Mouse (Mus musculus) fat pad, adult 2 months (tissue): ENCODE results near the gene Parl.

ENCODE experiments used
- DNase-seq: peaks from one replicate; pipeline ENCODE4 v3.0.0-alpha.2; 2011; ENCODE audit warnings: low read depth, low spot score; ENCODE audit errors: extremely low read depth

The Parl gene

DNA sequence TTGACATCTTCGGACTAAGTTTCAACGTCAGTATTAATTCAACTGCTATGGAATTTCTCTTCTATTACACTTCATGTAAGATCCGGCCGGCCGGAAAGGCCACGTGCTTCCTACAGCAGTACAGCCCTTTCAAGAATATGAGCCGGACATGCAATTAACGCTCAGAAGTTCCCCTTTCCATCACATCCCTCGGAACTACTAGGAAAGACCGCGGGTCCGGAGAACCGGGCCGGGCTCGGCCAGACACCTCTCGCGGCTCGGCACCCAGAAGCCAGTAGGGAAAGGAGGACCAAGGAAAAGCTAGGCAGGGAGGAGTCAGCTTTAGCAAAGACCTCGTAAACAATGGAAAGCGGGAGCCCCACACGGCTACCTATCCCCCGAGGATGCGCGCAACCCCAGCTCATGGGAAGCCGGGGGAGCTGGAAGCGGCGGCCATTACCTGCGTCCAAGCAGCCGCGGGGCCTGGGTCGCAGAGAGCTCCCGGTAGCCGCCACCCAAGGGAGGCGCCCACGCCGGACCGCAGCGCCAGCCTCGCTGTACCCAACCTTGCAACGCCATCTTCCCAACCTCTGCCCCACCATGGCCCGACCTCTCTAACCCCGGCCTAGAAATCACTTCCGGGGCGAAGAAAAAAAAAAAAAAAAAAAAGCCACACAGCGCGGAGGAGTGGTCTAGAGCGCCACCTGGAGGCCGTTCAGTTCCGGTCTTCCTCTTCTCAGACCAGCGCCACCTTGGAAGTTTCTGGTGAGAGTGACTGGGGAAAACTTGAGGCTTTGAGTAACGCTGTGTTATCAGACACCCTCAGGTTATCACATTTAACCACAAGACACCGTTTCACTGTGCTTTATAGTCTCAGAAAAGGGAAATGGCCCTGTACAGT is at the start of gene Parl:
Gene Parl, minus strand, starts transcription at position 618 of the 880 bp plus-strand sequence.
- DNase-seq: peak; percentile 18

DNA sequence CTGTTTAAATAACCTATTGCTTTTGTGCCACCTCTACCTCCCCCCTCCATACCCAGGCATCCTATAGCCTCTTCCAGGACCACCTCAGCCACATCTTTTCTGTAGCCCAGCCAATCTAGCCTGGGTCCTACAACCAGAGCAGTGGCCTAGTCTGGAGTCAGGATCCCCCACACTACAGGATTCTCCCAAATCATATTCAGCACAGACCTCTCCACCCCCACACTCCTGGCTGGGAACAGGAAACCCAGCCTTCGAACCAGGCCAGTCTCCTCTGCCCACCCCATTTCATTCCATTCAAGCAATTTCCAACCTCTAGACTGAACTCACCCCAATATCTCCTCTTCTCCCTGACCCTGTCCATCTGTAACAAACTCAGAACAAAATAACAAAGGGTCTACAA is 43.3 kb upstream of the Parl start:
- no peak for DNase-seq

DNA sequence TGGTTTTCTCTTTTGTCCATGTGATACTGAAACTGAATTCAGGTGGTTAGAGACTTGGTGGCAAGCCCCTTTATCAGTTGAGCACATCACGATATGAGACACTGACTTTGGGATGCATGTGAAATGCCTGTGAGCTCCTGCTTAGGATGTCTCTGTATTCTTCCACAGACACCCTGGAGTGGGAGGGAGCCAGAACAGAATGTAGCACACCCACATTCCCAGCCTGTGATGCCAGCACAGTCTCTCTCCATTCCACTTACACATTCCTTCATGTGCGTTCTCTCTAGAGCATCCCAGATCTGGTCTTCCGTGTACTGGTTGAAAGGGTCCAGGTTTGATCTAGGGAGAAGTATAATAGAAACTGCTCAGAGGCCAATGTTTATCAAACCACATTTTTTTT is 36.4 kb upstream of the Parl start:
- no peak for DNase-seq

DNA sequence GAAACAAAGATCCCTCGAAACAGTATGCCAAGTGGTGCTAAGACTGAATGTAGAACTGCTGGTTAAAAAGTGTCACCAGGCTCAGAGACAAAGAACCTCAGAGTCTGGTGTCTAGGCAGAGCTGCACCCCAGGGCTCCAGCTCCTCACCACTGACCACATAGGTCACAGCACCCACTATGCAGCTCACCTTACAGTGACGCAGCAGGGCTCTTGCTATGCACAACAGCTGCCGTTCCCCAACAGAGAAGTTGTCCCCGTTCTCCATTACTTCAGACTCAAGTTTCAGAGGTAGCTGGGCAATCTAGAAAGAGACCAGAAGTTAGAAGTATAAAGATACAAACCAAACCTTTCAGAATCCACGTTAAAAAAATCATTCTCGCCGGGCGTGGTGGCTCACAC is 32.7 kb upstream of the Parl start:
- no peak for DNase-seq

DNA sequence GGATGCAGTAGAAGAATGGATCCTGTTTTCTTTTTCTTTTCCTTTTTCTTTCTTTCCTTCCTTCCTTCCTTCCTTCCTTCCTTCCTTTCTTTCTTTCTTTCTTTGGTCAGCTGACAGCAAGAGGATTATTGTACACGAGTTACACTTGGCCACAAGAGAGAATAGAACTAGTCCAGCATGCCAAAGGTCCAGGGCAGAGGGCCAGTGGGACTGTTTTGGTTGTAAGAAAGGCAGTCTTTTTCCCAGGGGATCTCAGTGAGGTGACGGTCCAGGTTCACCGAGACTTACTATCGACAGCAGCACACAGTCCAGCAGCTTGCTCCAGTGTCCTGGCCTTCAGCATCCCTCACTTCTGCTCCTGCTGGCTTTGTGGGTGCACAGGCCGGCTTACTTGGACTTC is 26.1 kb upstream of the Parl start:
- DNase-seq: no peak

DNA sequence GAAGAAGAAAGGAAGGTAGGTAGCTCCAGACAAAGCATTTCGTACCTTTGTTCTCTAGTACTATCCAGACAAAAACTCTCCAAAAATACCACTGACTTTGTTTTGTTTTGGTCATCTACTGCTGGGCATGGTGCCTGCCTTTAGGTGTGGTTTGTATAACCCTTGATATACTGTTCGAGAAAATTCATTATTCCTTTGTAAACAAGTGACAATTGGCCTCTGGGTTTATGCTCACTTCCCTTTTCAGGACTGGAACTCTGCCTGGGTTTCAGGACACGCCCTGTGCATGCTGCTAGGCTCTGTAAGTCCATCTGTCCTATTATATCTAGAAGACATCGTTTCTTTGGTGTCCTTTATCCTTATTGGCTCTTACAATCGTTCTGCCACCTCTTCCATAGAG is 23.1 kb upstream of the Parl start, which contains the start of gene Cyp2ab1:
Gene Cyp2ab1, minus strand, starts transcription at position 119 of the 400 bp plus-strand sequence.
- DNase-seq: no peak

DNA sequence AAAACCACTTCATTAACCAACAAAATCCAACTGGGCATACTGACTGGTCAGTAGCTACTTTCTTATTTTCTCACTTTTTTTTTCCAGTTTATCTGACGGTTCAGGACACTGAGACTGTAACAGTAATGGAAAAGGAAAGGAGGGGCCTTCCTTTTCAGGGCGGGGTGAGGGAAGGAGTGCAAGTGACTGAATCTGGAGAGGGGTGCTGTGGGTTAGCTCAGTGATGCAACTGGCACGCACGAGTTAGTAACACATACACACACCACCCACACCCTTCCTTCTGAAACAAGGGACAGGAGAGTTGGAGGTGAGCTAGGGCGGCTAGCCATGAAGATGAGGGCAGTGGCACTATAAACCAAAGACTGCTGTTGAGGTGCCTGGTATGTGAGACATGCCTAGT is 21.7 kb upstream of the Parl start:
- no peak for DNase-seq

DNA sequence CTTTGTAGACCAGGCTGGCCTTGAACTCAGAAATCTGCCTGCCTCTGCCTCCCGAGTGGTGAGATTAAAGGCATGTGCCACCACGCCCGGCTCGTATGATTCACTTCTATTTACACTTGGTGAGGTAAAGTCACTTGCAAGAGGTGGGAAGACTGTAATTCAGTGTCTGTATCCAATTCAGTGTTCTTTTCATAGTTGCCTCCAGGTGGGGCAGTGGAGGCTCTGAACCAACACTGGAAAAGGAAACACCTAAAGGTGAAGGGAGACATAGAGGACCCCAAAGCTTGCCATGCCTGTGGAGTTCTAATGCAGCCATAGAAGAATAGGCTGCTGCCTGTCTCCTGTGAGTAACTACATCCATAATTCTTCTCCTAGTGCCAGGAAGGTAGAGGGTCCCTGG is 20.1 kb upstream of the Parl start:
- no peak for DNase-seq

DNA sequence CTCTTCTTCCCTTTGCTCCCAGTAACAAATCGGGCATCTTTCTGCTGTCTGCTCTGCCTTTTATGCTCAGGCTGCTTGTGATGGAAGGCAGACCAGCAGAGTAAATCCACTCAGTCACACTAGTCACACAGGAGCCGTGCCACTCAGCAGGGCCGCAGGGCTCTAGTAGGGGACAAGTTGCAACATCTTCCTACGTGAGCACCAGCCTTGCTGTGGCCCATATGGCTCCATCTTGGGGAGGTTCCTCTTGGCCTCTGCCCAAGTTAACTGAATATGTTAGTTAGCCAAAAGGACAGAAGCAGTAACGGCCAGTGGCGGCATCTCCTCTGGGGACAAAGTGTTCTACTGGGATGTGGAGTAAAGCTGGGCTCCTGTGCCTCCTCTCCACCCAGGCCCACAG is 14.6 kb upstream of the Parl start:
- no peak for DNase-seq

DNA sequence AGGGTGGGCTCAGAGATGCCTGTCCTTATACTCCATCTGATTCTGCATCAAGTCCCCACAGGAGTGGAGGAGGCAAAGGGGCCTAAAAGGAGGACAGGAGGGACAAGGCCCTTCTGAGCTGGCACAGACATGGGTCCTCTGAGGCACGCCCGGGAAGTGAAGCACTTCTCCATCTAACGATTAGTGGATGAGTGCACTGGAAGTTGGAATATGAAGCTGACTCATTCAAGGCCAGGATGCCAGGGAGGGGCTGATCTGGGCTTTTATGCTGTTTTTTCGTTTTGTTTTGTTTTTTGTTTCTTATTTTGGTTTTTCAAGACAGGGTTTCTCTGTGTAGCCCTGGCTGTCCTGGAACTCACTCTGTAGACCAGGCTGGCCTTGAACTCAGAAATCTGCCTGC is 13.1 kb upstream of the Parl start:
- no peak for DNase-seq

DNA sequence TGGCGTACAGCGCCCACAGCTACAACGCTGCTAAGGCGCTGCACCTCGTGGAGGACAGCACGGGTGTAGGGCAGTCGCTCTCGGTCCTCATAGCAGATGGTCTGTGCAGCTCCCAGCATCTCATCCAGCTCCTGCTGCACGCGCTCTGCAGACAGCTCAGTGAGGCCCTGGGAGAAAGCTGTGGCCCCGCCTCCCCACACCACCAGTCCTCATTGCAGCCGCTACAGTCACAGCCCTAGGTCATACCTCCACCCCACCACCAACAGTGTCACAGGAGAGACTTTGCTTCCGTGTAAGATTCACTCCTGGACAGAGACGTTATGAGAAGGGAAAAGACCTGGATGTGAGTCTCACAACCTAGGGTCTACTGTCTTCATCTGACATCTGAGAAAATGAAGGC is 10.1 kb upstream of the Parl start:
- DNase-seq: no peak

DNA sequence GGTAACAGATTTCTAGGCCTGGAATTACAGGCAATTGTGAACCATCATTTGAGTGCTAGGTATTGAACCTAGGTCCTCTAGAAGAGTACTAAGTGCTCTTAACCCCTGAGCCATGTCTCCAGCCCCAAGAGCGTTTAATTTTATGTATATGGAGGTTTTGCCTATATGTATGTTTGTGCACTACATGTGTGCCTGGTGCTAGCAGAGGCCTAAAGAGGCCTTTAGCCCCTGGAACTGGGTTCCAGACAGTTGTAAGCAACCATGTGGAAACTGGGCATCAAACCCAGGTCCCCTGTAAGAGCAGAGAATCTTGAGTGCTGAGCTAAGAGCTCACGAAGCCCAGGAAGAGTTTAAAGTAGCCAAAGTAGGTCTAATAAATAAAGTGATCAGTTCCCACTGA is 2.1 kb downstream of the Parl start:
- DNase-seq: no peak

DNA sequence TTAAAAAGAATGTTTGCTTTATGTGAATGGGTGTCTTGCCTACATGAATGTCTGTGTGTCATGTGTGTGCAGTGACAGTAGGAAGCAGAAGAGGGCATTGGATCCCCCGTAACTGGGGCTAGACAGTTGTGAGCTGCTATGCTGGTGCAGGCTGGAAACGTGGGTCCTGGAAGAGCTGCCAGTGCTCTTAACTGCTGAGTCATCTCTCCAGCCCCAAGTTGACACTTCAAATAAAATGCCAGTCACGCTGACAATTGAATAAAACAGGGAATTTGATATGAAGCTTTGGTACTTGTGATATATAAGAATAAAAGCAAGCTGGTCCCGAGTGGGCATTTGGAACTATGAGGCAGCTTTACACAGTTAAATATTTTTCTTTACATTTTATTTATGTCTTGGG is 21.9 kb downstream of the Parl start:
- DNase-seq: no peak

DNA sequence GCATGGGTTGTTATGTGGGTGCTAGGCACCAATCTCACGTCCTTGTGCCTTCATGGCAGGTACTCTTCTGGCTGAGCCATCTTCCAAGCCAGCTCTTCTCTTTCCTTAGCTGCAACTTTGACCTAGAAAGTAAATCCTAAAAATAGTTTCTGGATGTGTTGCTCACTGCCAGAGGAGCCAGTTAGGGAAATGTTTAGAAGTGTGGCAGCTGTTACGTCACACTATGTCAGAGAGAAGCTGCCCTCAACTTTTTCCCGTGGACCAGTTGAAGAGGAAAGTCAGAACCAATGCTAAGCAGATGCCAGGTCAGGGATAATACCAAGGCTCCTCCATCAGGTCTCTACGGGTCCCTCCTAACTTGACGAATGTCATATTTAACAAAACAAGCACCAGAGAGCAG is 22.8 kb downstream of the Parl start:
- no peak for DNase-seq

DNA sequence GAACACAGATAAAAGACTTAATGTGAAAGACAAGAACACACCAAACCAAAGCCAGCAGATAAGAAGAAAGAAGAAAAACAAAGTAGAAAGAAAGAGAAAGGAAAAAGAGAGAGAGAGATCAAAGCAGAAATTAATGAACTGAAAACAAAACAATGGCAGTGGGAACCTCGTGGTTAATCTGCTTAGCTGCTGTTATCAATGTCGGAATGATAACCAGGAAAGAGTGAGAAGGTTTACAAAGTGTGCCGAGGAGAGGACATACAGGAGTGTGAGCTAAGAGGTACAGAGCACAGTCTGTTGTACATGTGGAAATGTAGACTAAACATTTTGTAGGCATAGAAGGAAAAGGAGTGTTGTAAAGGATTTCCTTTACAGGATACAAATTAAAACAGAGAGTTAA is 29.2 kb downstream of the Parl start:
- no peak for DNase-seq

DNA sequence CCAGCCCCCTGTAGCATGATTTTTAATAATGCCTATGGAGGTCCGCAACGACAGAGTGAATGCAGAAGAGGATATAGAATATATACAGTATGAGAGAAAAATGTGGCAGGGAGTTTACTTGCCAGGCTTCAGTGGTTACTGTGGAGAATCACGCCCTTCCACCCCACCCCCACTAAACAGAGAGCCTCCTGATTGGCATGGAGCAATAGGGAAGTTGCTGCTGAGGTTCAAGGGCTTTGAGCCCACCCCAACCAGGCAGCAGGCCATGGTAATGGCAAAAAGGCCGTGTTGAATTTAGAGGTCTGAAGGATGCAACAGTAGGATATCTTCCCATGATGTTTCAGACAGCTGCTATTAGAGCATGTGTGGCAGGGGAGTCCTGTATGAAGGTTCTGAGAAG is 30.8 kb downstream of the Parl start:
- no peak for DNase-seq

DNA sequence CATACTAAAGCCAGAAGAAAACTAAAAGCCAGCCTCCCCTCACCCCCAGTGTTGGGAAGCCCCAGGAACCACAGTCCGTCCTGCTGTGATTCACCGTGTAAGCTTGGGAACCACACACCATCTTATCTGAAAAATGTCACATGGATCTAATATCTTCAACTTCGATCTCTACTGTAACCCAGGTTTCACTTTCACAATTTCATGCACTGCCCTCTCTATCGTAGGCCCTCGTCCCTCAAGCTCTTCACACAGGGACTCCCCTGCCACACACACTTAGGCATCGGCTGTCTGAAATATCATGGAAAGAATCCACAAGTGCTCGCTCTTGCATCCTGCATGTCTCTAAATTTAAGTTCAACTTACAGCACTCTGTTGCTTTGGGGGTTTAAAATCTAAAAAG is 37.1 kb downstream of the Parl start:
- DNase-seq: no peak

DNA sequence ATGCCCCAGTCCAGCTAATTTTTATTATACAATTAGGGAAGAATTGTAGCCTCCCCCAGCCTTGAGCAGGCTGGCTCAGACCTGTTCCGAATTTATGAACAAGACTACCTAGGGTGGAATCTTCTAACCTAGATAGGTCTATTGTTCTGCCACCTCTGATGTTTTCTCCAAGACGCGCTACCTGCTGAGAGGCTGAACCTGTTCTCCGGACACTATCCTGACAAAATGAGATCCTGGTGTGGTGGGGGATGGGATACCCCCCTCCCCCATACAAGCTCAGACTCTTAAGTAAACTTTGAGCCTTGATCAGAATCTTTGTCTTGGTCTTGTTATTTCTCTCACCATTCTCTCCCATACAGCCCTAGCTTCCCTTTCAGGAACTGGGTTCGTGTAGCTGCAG is 44.3 kb downstream of the Parl start:
- DNase-seq: no peak

DNA sequence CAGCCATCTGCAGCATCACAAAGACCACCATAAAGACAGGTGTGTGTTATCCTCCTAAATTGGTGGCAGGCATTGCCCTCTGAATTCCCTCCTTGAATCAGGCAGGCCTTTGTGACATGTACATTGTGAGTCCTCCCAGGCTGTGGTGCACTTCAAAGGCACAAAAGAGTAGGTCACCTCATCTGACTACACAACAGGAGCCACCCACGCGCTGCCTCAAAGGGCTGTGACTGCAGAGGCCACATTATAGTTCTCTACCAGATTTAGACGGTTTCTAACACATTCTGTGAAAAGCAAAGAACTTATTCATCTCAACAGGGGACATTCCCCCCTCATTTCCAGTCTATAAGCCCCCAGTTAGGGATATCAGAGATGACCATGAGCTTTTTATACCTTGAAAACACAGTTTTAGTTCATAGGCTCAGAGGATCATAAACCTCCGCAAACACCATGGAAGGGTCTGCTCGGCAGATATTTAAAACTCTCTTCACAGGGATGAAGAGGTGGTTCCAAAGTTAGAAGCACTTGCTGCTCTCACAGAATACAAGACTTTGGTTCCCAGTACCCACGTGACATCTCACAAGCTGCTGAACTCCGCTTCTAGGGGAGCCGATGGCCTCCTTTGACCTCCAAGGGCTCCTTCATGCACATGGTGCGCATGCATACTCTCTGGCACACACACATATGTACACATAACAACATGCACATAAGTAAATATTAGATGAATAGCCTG is 53.6 kb downstream of the Parl start:
- DNase-seq: no peak

DNA sequence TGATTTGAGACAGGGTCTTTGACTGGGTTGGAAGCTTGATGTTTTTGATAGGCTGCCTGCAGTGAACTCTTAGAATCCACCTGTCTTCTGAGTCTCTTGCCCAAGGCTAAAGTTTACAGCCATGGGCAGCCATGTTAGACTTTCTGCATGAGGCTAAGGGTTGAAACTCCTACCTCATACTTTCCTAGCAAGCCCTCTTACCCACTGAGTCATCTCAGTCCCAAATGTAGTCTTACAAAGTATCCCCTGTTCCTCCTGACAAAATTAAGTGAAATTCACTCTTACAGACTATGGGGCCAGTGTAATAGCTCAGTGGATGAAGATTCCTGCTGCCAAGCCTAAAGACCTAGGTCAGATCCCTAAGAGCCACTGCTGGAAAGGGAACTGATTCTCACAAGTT is 55.1 kb downstream of the Parl start:
- DNase-seq: no peak

DNA sequence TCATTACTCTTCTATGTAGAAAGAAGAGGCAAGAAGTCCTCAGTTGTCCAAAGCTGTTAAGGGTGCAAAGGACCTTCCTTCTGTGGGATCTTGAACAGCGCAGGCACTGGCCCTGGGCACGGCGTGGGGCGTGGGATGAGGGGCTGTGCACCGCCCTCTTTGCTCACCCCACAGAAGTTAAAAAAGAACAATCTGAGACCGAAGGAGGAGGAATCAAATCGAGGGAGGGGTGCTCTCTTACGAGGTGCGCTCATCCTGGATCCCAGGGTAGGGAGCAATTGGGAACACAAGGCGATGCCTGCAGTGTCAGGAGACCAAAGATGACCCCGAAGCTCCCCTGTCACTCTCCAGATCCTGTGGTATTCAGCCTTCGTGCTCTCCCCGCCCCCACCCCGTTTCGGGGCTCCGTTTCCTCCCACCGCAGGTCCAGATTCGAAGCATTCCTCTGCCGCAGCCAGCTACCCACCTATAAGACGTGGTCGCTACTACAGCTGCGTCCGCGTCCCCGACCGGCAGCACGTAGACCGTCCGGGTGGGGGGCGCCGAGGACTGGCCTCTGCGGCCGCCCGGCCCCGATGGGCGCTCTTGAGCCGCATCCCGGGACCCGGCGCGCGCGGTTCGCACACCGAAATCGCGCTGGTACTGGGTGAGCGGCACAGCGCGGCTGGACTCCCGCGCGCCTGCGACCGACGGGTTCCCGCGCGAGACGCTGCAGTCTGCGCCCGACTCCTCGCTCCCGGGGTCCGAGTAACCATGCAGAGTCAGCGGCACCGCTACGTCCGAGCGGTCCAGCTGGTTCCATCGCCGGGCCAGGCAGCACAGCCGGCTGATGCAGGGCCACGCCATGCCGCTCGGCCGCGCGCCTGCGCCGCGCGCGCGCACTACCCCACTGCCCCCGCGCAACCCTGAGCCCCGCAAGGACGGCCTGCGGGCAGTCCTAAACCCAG is 61.4 kb downstream of the Parl start, which contains the start of gene Map6d1:
Gene Map6d1, minus strand, starts transcription at position 891 of the 947 bp plus-strand sequence.
- no peak for DNase-seq
